Mouse (Mus musculus): Measurements from ENCODE around the gene Cyp4v3.

GRCm38 (mm10) chr8:45305479-45305878 is 27.5 kb downstream of the Cyp4v3 start:
- no peak for TF ChIP-seq GATA1 (IDR thresholded peaks at IDR 0.05; ENCODE audit: borderline replicate concordance, low read length)
- no peak for TF ChIP-seq FLI1 (IDR thresholded peaks at IDR 0.05; ENCODE audit: low read length)
